17 mouse cellular contexts compared by ENCODE assay signal in genomic region chrX:75372666-75373425, GRCm38 (mm10). TPM values are rescaled to one million over a fixed set of nuclear protein-coding genes. Genes with fewer than 3 reads are reported as not detected.
DNase-seq lines count a peak whose midpoint lies in the region; ATAC-seq and TF ChIP-seq lines count a peak whose summit lies in the region.
"Had no signal": no experiment of that assay in that cellular context is flagged by ENCODE, and none has a peak within 500 bp of the region (broad histone marks: within the 10 kb centered on the region; RNA-seq: fewer than 3 reads in every experiment).

No protein-coding gene starts in this region.

- ATAC-seq in intestine, embryonic 15.5 days, result peak; percentile 45; the same call in 1 of the 2 replicates
- ATAC-seq in intestine, postnatal 0 days, result no peak
- ATAC-seq in lung, embryonic 14.5 days (ENCODE audit: insufficient read depth), result peak; percentile 89
- ATAC-seq: forebrain, embryonic 16.5 days had no signal

- TF ChIP-seq POLR2A in lung, adult 2 months (IDR thresholded peaks at IDR 0.05; ENCODE audit: borderline replicate concordance, extremely low read depth, low read depth, low read length), result no peak

- no peak overlapping the region for H3K9ac ChIP-seq in intestine, embryonic 15.5 days
- no peak overlapping the region for H3K9ac ChIP-seq in intestine, postnatal 0 days (ENCODE audit: low read depth, low read length)
- no peak overlapping the region for H3K9ac ChIP-seq in lung, embryonic 14.5 days
- H3K9ac ChIP-seq: heart, embryonic 13.5 days; hindbrain, embryonic 14.5 days; liver, embryonic 15.5 days had no signal

- no peaks in the 10 kb centered on the region for H3K9me3 ChIP-seq in intestine, embryonic 15.5 days
- no peaks in the 10 kb centered on the region for H3K9me3 ChIP-seq in intestine, postnatal 0 days (ENCODE audit: control insufficient read depth)
- H3K9me3 ChIP-seq in lung, embryonic 14.5 days (ENCODE audit: low read depth, low read length), result no peaks in the 10 kb centered on the region
- H3K9me3 ChIP-seq: heart, embryonic 13.5 days; liver, embryonic 15.5 days had no signal

- no peak overlapping the region for H3K4me2 ChIP-seq in intestine, embryonic 15.5 days (replicated peaks)
- no peak overlapping the region for H3K4me2 ChIP-seq in intestine, postnatal 0 days (replicated peaks; ENCODE audit: low read depth)
- no peak overlapping the region for H3K4me2 ChIP-seq in lung, embryonic 14.5 days
- H3K4me2 ChIP-seq: heart, embryonic 13.5 days; hindbrain, embryonic 14.5 days; liver, embryonic 15.5 days had no signal

- intact Hi-C loops in heart, postnatal 10 days (cut with DNase I), result no loop called here

- no peaks in the 10 kb centered on the region for H3K36me3 ChIP-seq in intestine, embryonic 15.5 days
- no peaks in the 10 kb centered on the region for H3K36me3 ChIP-seq in intestine, postnatal 0 days (ENCODE audit: control insufficient read depth, insufficient read depth)
- no peaks in the 10 kb centered on the region for H3K36me3 ChIP-seq in lung, embryonic 14.5 days (ENCODE audit: insufficient read depth)
- H3K36me3 ChIP-seq: heart, embryonic 13.5 days; liver, embryonic 15.5 days had no signal

- H3K4me1 ChIP-seq in intestine, embryonic 15.5 days (replicated peaks), result no peaks in the 10 kb centered on the region
- no peaks in the 10 kb centered on the region for H3K4me1 ChIP-seq in intestine, postnatal 0 days (replicated peaks; ENCODE audit: control insufficient read depth, insufficient read depth, low read length)
- no peaks in the 10 kb centered on the region for H3K4me1 ChIP-seq in lung, embryonic 14.5 days (ENCODE audit: insufficient read depth)
- H3K4me1 ChIP-seq in lung, adult 2 months (ENCODE audit: control insufficient read depth, insufficient read depth, low read length), result no peaks in the 10 kb centered on the region
- H3K4me1 ChIP-seq: liver, embryonic 15.5 days had no signal

- H3K4me3 ChIP-seq in intestine, embryonic 15.5 days (replicated peaks), result no peak overlapping the region
- H3K4me3 ChIP-seq in intestine, postnatal 0 days (ENCODE audit: low read depth, low read length), result no peak overlapping the region
- no peak overlapping the region for H3K4me3 ChIP-seq in lung, embryonic 14.5 days (ENCODE audit: low read depth, low read length)
- H3K4me3 ChIP-seq in lung, adult 2 months (replicated peaks; ENCODE audit: extremely low read depth, low read depth, low read length), result no peak overlapping the region
- H3K4me3 ChIP-seq: erythroblast, embryonic 14.5 days; gastrocnemius, adult 2 months; heart, embryonic 13.5 days; liver, embryonic 15.5 days had no signal

- H3K27me3 ChIP-seq in intestine, embryonic 15.5 days (replicated peaks), result no peaks in the 10 kb centered on the region
- no peaks in the 10 kb centered on the region for H3K27me3 ChIP-seq in intestine, postnatal 0 days (replicated peaks; ENCODE audit: control insufficient read depth, insufficient read depth, low read length)
- no peaks in the 10 kb centered on the region for H3K27me3 ChIP-seq in lung, embryonic 14.5 days (ENCODE audit: insufficient read depth, low read length)
- H3K27me3 ChIP-seq: heart, embryonic 13.5 days; liver, embryonic 15.5 days had no signal

- TF ChIP-seq CTCF in intestine, postnatal 0 days (IDR thresholded peaks at IDR 0.05; ENCODE audit: low read depth), result no peak
- TF ChIP-seq CTCF in lung, embryonic 14.5 days (IDR thresholded peaks at IDR 0.05; ENCODE audit: low read depth), result no peak
- TF ChIP-seq CTCF in lung, adult 2 months (IDR thresholded peaks at IDR 0.05; ENCODE audit: insufficient read depth, low read length), result no peak

- DNase-seq in lung, embryonic 14.5 days, result peak; percentile 92
- no peak for DNase-seq in lung, adult 2 months
- DNase-seq in heart, postnatal 10 days, result peak; percentile 40 to 50
- DNase-seq in skeletal muscle tissue, adult 2 months (ENCODE audit: low read depth, low spot score), result peak; percentile 16
- DNase-seq in spleen, postnatal 14 days (ENCODE audit: low spot score in 2 of 2), result no peak
- DNase-seq: adrenal gland, postnatal 25 days; cerebellum, postnatal 10 days; embryo, embryonic 11 days; gastrocnemius, adult 2 months; right cerebral cortex, postnatal 25 days had no signal

- H3K27ac ChIP-seq in intestine, embryonic 15.5 days, result no peak overlapping the region
- H3K27ac ChIP-seq in intestine, postnatal 0 days (ENCODE audit: low read depth, low read length), result no peak overlapping the region
- H3K27ac ChIP-seq in lung, embryonic 14.5 days (ENCODE audit: low read depth), result peak overlapping the region; percentile 58; the same call in 1 of the 2 replicates
- H3K27ac ChIP-seq: gastrocnemius, adult 2 months; hindbrain, embryonic 14.5 days; liver, embryonic 15.5 days had no signal

- 51% methylated on average over 2 of the region's 2 CpGs for WGBS in intestine, embryonic 15.5 days
- 66% methylated on average over 2 of the region's 2 CpGs for WGBS in intestine, postnatal 0 days
- 39% methylated on average over 2 of the region's 2 CpGs for WGBS in lung, embryonic 14.5 days
- 39% methylated on average over 2 of the region's 2 CpGs for WGBS in lung, adult 2 months

RNA-seq across cellular contexts. Expression of gene Fundc2, which starts 9.4 kb away (rescaled TPM):
- polyA plus RNA-seq in intestine, embryonic 15.5 days (2015; fragmentation: Nextera tagmentation; extraction: Ambion mirVana), result 59.8 and 81.7 TPM in 2 replicates
- 40.7 TPM in 2 replicates for polyA plus RNA-seq in intestine, postnatal 0 days (2015; fragmentation: Nextera tagmentation; extraction: Ambion mirVana)
- 74.8 and 95.2 TPM in 2 replicates for polyA plus RNA-seq in lung, embryonic 14.5 days (2014; fragmentation: Nextera tagmentation; extraction: Ambion mirVana)
- polyA plus RNA-seq in lung, adult 2 months (2012; rRNA removed), result 3.9 and 8.1 TPM in 2 replicates
- total RNA-seq in heart, postnatal 10 days (2021), result 100 to 1,000 TPM; 145 to 148 TPM

RNA-seq across cellular contexts. Expression of gene F8, which starts 9.6 kb away (rescaled TPM):
- polyA plus RNA-seq in intestine, embryonic 15.5 days (2015; fragmentation: Nextera tagmentation; extraction: Ambion mirVana), result 0.77 and 1.4 TPM in 2 replicates
- 0.67 and 0.81 TPM in 2 replicates for polyA plus RNA-seq in intestine, postnatal 0 days (2015; fragmentation: Nextera tagmentation; extraction: Ambion mirVana)
- polyA plus RNA-seq in lung, embryonic 14.5 days (2014; fragmentation: Nextera tagmentation; extraction: Ambion mirVana), result 2.1 TPM in 2 replicates
- polyA plus RNA-seq in lung, adult 2 months (2012; rRNA removed), result 0.34 and 0.54 TPM in 2 replicates
- 1 to 10 TPM; 2.1 to 3.1 TPM for total RNA-seq in heart, postnatal 10 days (2021)

RNA-seq across cellular contexts. Expression of gene Cmc4, which starts 43.5 kb away (rescaled TPM):
- polyA plus RNA-seq in intestine, embryonic 15.5 days (2015; fragmentation: Nextera tagmentation; extraction: Ambion mirVana), result 19.4 and 22.1 TPM in 2 replicates
- 13.8 and 14.4 TPM in 2 replicates for polyA plus RNA-seq in intestine, postnatal 0 days (2015; fragmentation: Nextera tagmentation; extraction: Ambion mirVana)
- polyA plus RNA-seq in lung, embryonic 14.5 days (2014; fragmentation: Nextera tagmentation; extraction: Ambion mirVana), result 21.3 and 26.4 TPM in 2 replicates
- 2.5 and 4.2 TPM in 2 replicates for polyA plus RNA-seq in lung, adult 2 months (2012; rRNA removed)
- 10 to 100 TPM; 11.7 to 12.6 TPM for total RNA-seq in heart, postnatal 10 days (2021)

RNA-seq across cellular contexts. Expression of gene Mtcp1, which starts 43.5 kb away (rescaled TPM):
- polyA plus RNA-seq in intestine, embryonic 15.5 days (2015; fragmentation: Nextera tagmentation; extraction: Ambion mirVana), result 7.5 and 8.0 TPM in 2 replicates
- 3.1 and 3.6 TPM in 2 replicates for polyA plus RNA-seq in intestine, postnatal 0 days (2015; fragmentation: Nextera tagmentation; extraction: Ambion mirVana)
- 12.1 and 12.2 TPM in 2 replicates for polyA plus RNA-seq in lung, embryonic 14.5 days (2014; fragmentation: Nextera tagmentation; extraction: Ambion mirVana)
- polyA plus RNA-seq in lung, adult 2 months (2012; rRNA removed), result 3.8 and 5.6 TPM in 2 replicates
- total RNA-seq in heart, postnatal 10 days (2021), result 1 to 10 TPM; 5.0 to 5.8 TPM

RNA-seq across cellular contexts. Expression of gene Brcc3, which starts 43.6 kb away (rescaled TPM):
- 70.5 and 72.3 TPM in 2 replicates for polyA plus RNA-seq in intestine, embryonic 15.5 days (2015; fragmentation: Nextera tagmentation; extraction: Ambion mirVana)
- polyA plus RNA-seq in intestine, postnatal 0 days (2015; fragmentation: Nextera tagmentation; extraction: Ambion mirVana), result 28.4 and 30.9 TPM in 2 replicates
- 57.5 and 63.2 TPM in 2 replicates for polyA plus RNA-seq in lung, embryonic 14.5 days (2014; fragmentation: Nextera tagmentation; extraction: Ambion mirVana)
- polyA plus RNA-seq in lung, adult 2 months (2012; rRNA removed), result 3.8 and 6.1 TPM in 2 replicates
- total RNA-seq in heart, postnatal 10 days (2021), result 10 to 100 TPM; 22.5 to 25.5 TPM

Comparison
In these comparisons a context has a peak if more than half of its experiments do, and no peak if none do; other contexts are left out.
1. DNase-seq: peak in lung, embryonic 14.5 days (single experiment), heart, postnatal 10 days (2 of 2) and skeletal muscle tissue, adult 2 months (single experiment); none in lung, adult 2 months (single experiment) and spleen, postnatal 14 days (0 of 2).